Mouse (Mus musculus) megakaryocyte, embryonic 14.5 days (primary cell): ENCODE data around the gene Gvin1.
"Not testable (repeated sequence)": the region's sequence is repeated elsewhere in the genome, so short reads cannot be mapped to it uniquely, and the experiment has no call there.

ENCODE experiments used
- FLI1 ChIP-seq: IDR thresholded peaks from 2 replicates; pipeline ENCODE4 v1.6.1; 2012; ENCODE audit warnings: low read length, inconsistent platforms, mixed read lengths
- GATA1 ChIP-seq: IDR thresholded peaks from 3 replicates; pipeline ENCODE4 v1.6.1; 2012; ENCODE audit warnings: mixed read lengths, low read length, inconsistent platforms, borderline replicate concordance

DNA sequence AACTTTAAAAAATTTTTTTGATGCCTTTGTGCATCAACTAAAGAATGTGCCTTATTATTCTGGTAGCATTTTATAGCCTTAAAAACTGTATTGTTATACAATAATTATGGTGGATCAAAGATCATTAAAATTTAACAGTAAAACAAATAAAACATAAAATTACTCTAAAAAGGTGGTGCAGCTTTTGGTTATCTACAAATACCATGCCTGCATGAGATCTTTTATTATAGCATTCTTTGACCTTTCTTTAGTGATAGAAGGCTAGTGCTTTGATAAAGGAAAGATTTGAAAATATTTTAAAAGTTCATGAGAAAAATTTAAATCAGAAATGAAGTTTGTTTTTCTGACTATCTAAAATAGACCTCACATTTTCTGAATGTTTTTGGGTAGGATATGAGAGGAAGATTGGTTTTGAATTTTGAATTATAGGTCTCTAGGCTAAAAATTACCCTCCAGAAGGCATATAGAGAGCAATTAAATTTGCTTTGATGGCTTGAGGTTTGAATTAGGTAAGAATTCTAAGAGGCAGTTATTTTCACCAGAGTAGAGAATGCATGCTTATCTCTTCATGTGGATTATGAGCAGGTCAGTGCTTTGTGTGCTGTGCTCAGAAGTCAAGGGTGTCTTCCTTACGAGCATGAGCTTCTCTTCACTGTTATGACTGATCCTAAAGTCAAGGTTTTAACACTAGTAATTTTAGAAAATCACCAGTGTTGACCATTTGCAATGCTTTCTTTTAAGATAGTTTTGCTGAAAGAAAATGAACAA lies 73.8 kb downstream of the Gvin1 start:
- not testable (repeated sequence) for TF ChIP-seq GATA1, FLI1
